Mouse (Mus musculus) kidney, postnatal 10 days (tissue): ENCODE data around the gene Nfkbie.
A peak's percentile ranks its signal among the peaks of the same experiment; 100 is the strongest.

Source experiments
- DNase-seq: peaks from one replicate; pipeline ENCODE4 v3.0.0; 2021; ENCODE audit warnings: mixed read lengths

The Nfkbie gene

GRCm38 (mm10) chr17:45599446-45600242 is 44.1 kb downstream of the Nfkbie start, which contains the start of gene Slc29a1:
Gene Slc29a1, minus strand, starts transcription at chr17:45599606.
- peak; percentile 85 for DNase-seq

DNA sequence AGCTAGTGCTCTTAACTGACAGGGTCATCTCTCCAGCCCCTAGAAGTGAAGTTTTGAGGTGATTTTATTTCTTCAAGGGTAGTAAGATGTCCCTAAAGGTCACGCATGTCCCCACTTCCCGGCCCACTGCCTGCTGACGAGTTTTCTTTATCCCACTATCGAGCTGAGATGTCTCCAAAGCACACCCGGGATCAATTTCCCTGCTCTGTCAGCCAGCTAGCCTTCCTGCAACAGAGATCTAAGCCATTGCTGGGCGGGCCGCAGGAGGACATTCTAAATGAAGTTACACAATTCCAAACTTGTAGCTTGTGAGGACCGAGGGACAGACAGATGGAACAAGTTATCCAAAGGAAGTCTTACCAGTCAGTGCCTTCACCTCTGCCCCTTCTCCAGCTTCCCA is 44.8 kb downstream of the Nfkbie start:
- no peak for DNase-seq

DNA sequence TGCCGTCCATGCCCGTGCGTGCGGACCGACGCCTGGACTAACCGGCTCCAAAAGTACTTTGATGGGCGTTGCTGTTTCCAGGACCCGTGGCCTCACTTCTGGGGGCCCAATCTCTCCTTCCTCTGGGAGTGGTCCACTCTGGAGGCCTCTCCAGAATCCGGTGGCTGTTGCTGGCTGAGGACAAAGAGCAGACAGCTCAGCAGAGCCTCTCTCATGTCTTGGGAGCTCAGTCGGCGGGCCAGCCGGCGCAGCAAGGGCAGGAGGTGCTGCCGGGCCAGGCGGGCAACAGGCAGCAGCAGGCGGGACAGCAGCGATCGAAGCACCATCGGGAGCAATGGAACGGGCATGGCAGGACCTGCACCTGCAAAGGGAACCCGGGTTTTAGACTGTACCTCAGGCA is 45.8 kb downstream of the Nfkbie start:
- peak; percentile 30 for DNase-seq

DNA sequence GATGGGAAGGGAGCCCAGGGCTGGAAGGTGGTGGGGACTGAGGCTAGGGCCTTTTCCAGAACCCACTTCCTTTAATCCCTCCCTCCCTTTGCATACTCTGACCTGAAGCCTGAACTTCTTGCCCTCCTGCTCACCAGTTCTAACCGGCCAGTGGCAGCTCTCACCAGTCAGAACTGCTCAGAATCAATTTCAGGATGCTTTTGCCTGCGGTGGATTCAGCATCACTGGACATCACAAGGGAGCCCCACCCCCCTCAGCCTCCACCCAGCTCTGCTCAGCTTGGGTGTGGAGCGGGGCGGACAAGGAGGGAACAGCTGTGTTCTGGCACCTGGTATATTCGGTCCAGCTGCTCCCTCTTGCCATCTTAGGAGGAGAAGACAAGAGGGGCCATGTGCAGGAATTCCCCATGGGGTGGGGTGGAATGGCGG is 46.4 kb downstream of the Nfkbie start, which contains the start of gene Mymx:
Mymx (minus strand) TSS at position 226 of the 428 bp plus-strand sequence.
- peak; percentile 71 for DNase-seq

- no peak for DNase-seq
These were observed 47.5 kb downstream of the Nfkbie start for GRCm38 (mm10) chr17:45602984-45603383.

GRCm38 (mm10) chr17:45606992-45607879 is 51.7 kb downstream of the Nfkbie start:
- DNase-seq = no peak

DNA sequence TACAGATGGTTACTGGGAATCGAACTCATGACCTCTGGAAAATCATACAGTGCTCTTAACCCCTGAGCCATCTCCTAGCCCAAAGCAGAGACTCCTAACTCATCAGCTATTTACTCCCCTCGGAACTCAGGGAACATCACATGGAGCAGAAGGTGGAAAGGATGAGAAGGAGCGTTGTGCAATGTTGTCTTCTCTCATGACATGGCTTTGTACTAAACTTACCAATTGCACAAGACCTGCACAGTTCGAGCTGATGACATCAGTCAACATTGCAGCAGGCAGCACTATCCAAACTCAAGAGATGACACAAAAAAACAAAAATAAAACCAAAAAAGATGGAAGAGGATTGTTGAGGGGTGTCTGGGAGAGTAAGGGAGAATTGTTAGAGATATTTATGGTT is 52.9 kb downstream of the Nfkbie start:
- DNase-seq = no peak

GRCm38 (mm10) chr17:45610144-45610866 is 54.8 kb downstream of the Nfkbie start:
- peak; percentile 50 for DNase-seq

DNA sequence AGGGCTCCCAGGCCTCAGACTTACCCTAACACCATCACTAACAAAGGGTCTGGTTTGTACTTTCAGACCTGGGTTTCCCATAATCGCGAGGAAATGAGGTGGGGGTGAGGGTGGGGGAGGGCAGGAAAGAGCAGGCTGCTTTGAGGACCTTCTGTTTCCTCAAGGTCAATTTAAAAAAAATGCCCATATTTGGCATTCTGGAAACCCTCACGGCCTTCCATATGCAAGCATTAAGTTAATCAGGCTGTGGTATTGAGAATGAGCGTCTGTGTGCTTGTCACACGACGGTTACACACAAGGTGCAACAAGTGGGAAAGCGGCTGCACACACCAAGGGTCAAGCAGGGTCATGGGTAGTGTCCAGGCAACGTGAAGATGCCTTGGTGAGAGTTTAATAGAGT is 56.5 kb downstream of the Nfkbie start:
- no peak for DNase-seq
